8 mouse cellular contexts compared by ENCODE assay signal in genomic region chr2:150688541-150689186, GRCm38 (mm10). TPM values are rescaled to one million over a fixed set of nuclear protein-coding genes. Genes with fewer than 3 reads are reported as not detected.
DNase-seq lines count a peak whose midpoint lies in the region; ATAC-seq lines count a peak whose summit lies in the region.

No protein-coding gene starts in this region.

- H3K27ac ChIP-seq in heart, embryonic 12.5 days (ENCODE audit: poor library complexity, severe bottlenecking) = no peak overlapping the region

- under 1% methylated on average over 44 of the region's 44 CpGs for WGBS in heart, embryonic 12.5 days

- peak overlapping the region; percentile 85 for H3K4me2 ChIP-seq in heart, embryonic 12.5 days

- peak overlapping the region; percentile 28 for H3K9ac ChIP-seq in heart, embryonic 12.5 days

- H3K4me3 ChIP-seq in heart, embryonic 12.5 days = peak overlapping the region; percentile 49

- peaks cover 14% of the 10 kb centered on the region; the same call in 1 of the 2 replicates for H3K4me1 ChIP-seq in heart, embryonic 12.5 days (replicated peaks)

- no peak for ATAC-seq in heart, embryonic 12.5 days (ENCODE audit: insufficient number of reproducible peaks, low FRiP score)
- ATAC-seq in megakaryocyte-erythroid progenitor cell, adult 5-6 weeks (replicated peaks; ENCODE audit: low FRiP score, low TSS enrichment, poor library complexity, severe bottlenecking) = peak; percentile 13; the same call in 1 of the 2 replicates
- ATAC-seq in inflammation-experienced regulatory T-cells, adult 6 months = no peak

- H3K9me3 ChIP-seq in heart, embryonic 12.5 days (replicated peaks) = no peaks in the 10 kb centered on the region

- peaks cover 67% of the 10 kb centered on the region for H3K27me3 ChIP-seq in heart, embryonic 12.5 days (replicated peaks)

- H3K36me3 ChIP-seq in heart, embryonic 12.5 days = no peaks in the 10 kb centered on the region

- peak; percentile 70 for DNase-seq in adrenal gland, adult 2 months
- no peak for DNase-seq in adrenal gland, postnatal 4 days (ENCODE audit: low spot score in 2 of 2)
- peak; percentile 33 for DNase-seq in urinary bladder, postnatal 14 days (ENCODE audit: low spot score)
- DNase-seq in urinary bladder, postnatal 4 days (ENCODE audit: low spot score in 2 of 2) = no peak
- DNase-seq in kidney, adult 9 months = peak; percentile 56

RNA-seq across cellular contexts. Expression of gene Vsx1, which starts 0.5 kb away (rescaled TPM):
- not detected for total RNA-seq in adrenal gland, adult 2 months (2021)
- not detected in 2 replicates for polyA plus RNA-seq in adrenal gland, adult 2 months (2012; rRNA removed)
- not detected for total RNA-seq in adrenal gland, postnatal 4 days (2021)
- not detected in 2 replicates for polyA plus RNA-seq in heart, embryonic 12.5 days (2016; fragmentation: Nextera tagmentation; extraction: Ambion mirVana)
- not detected in 2 replicates for total RNA-seq in megakaryocyte-erythroid progenitor cell, adult 5-6 weeks (2014; fragmentation: Nextera tagmentation)
- total RNA-seq in megakaryocyte-erythroid progenitor cell, adult 5-6 weeks (2017) = not detected in 2 replicates
- polyA plus RNA-seq in inflammation-experienced regulatory T-cells, adult 6 months (2017; shearing (Covaris generic)) = not detected

RNA-seq across cellular contexts. Expression of gene Acss1, which starts 20.4 kb away (rescaled TPM):
- total RNA-seq in adrenal gland, adult 2 months (2021) = 10 to 100 TPM; 23.5 to 38.3 TPM
- polyA plus RNA-seq in adrenal gland, adult 2 months (2012; rRNA removed) = 30.3 and 49.8 TPM in 2 replicates
- total RNA-seq in adrenal gland, postnatal 4 days (2021) = 10 to 100 TPM; 10.8 to 17.1 TPM
- polyA plus RNA-seq in heart, embryonic 12.5 days (2016; fragmentation: Nextera tagmentation; extraction: Ambion mirVana) = 11.1 and 12.7 TPM in 2 replicates
- total RNA-seq in megakaryocyte-erythroid progenitor cell, adult 5-6 weeks (2014; fragmentation: Nextera tagmentation) = 90.4 and 97.4 TPM in 2 replicates
- 66.9 and 69.4 TPM in 2 replicates for total RNA-seq in megakaryocyte-erythroid progenitor cell, adult 5-6 weeks (2017)
- 10 to 100 TPM in 2 of 3 experiments, 1 to 10 TPM in 1; 7.4 to 18.7 (median 13.7) TPM for polyA plus RNA-seq in inflammation-experienced regulatory T-cells, adult 6 months (2017; shearing (Covaris generic))

Comparison
In these comparisons a context has a peak if more than half of its experiments do, and no peak if none do; other contexts are left out.
1. DNase-seq: peak in adrenal gland, adult 2 months (single experiment), urinary bladder, postnatal 14 days (single experiment) and kidney, adult 9 months (single experiment); none in adrenal gland, postnatal 4 days (0 of 2) and urinary bladder, postnatal 4 days (0 of 2).